Mouse (Mus musculus): ENCODE measurements around the gene Ddx42.

DNA sequence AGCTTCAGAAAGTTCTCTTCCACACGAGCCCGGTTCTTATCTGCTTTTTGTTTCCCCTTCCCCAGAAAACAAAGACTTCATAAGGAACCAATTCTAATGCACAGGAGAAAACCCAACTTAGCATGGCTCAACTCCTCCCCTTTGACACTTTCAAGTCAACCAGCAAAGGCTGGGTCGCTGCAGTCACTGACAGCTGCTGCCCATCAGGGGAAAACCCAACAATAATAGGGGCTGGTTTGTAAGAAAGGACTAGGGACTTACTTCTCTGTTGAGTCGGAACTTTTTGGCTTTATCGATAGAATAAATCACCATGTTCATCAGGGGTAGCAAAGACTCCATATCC, 14.6 kb upstream of the Ddx42 start, which contains the start of gene Strada:
- TF ChIP-seq CTCF (IDR thresholded peaks at IDR 0.05; ENCODE audit: insufficient read depth, low read depth, low read length): no peak
- TF ChIP-seq POLR2A (IDR thresholded peaks at IDR 0.05; ENCODE audit: insufficient read depth, low read depth, low read length): no peak
